ENCODE assay signal across 10 mouse cellular contexts in genomic region chr2:60018875-60019501, GRCm38 (mm10).
DNase-seq lines count a peak whose midpoint lies in the region; ATAC-seq lines count a peak whose summit lies in the region.
"Had no signal": no experiment of that assay in that cellular context is flagged by ENCODE, and none has a peak within 500 bp of the region (broad histone marks: within the 10 kb centered on the region; RNA-seq: fewer than 3 reads in every experiment).

No protein-coding gene starts in this region.

- intact Hi-C loops in left cerebral cortex, postnatal 25 days (cut with DNase I), result no loop called here

- DNase-seq in layer of hippocampus, adult 9-10 months (ENCODE audit: low spot score), result peak; percentile 9
- DNase-seq in layer of hippocampus, postnatal 36 days, result no peak
- peak; percentile 49 for DNase-seq in thymus, postnatal 25 days
- DNase-seq in cerebellum, postnatal 14 days, result no peak
- DNase-seq in left cerebral cortex, postnatal 25 days (ENCODE audit: low spot score in 2 of 2), result no peak
- DNase-seq: kidney, adult 18-20 months; right cerebral cortex, postnatal 4 days had no signal

- peak; percentile 93 for ATAC-seq in common myeloid progenitor, adult 5-6 weeks (replicated peaks; ENCODE audit: low read depth, poor library complexity, severe bottlenecking)
- peak; percentile 92 for ATAC-seq in megakaryocyte progenitor cell, adult 5-6 weeks (replicated peaks; ENCODE audit: poor library complexity)
- no peak; the same call in 1 of the 2 replicates for ATAC-seq in frontal cortex, adult (ENCODE audit: low TSS enrichment)

Comparison
In these comparisons a context has a peak if more than half of its experiments do, and no peak if none do; other contexts are left out.
1. DNase-seq: peak in layer of hippocampus, adult 9-10 months (single experiment) and thymus, postnatal 25 days (single experiment); none in layer of hippocampus, postnatal 36 days (0 of 2), cerebellum, postnatal 14 days (0 of 2) and left cerebral cortex, postnatal 25 days (0 of 2).